Mouse (Mus musculus) T-helper 17 cell (primary cell): ENCODE results near the gene Rassf8.

Experiments used
- in situ Hi-C, 2 experiments: fragments of 300-600 bp; cut with MboI, MseI; formaldehyde crosslinking; loops; 1 replicate in 1 of 2; 2 replicates in 1 of 2; pipeline ENCODE4 v1.15.1; 2025; ENCODE audit warnings: high pct_unique_total_duplicates in 2 of 2

The Rassf8 gene

GRCm38 (mm10) chr6:145746132-145746849 is at the start of gene Rassf8:
Rassf8 (plus strand) TSS chr6:145746748.
- in situ Hi-C loops = loop anchor here in 1 of 2 experiments (10.0 kb wide), 1 partner anchor 621 kb away; no protein-coding TSS in a partner anchor

- in situ Hi-C loops = no loop called here
Measured at GRCm38 (mm10) chr6:145701021-145701540, 45.5 kb upstream of the Rassf8 start.

- in situ Hi-C loops = no loop called here
Measured at GRCm38 (mm10) chr6:145703667-145704066, 42.9 kb upstream of the Rassf8 start.

- in situ Hi-C loops = no loop called here
Measured at GRCm38 (mm10) chr6:145709956-145710720, 36.4 kb upstream of the Rassf8 start.

- in situ Hi-C loops = no loop called here
Measured at GRCm38 (mm10) chr6:145710797-145711196, 35.8 kb upstream of the Rassf8 start.

- in situ Hi-C loops = no loop called here
Measured at GRCm38 (mm10) chr6:145711320-145711719, 35.2 kb upstream of the Rassf8 start.

GRCm38 (mm10) chr6:145713241-145714114 is 33.1 kb upstream of the Rassf8 start:
- in situ Hi-C loops = no loop called here

GRCm38 (mm10) chr6:145714131-145714530 is 32.4 kb upstream of the Rassf8 start:
- in situ Hi-C loops = no loop called here

GRCm38 (mm10) chr6:145722596-145722995 is 24.0 kb upstream of the Rassf8 start:
- in situ Hi-C loops = loop anchor here in 1 of 2 experiments (10.0 kb wide), 1 partner anchor 58 kb away; no protein-coding TSS in a partner anchor

- in situ Hi-C loops = loop anchor here in 1 of 2 experiments (10.0 kb wide), 1 partner anchor 58 kb away; no protein-coding TSS in a partner anchor
Measured at GRCm38 (mm10) chr6:145723131-145723863, 23.3 kb upstream of the Rassf8 start.

GRCm38 (mm10) chr6:145725849-145726248 is 20.7 kb upstream of the Rassf8 start:
- in situ Hi-C loops = loop anchor here in 1 of 2 experiments (10.0 kb wide), 1 partner anchor 61 kb away; no protein-coding TSS in a partner anchor

GRCm38 (mm10) chr6:145726986-145727385 is 19.6 kb upstream of the Rassf8 start:
- in situ Hi-C loops = loop anchor here in 1 of 2 experiments (10.0 kb wide), 1 partner anchor 62 kb away; no protein-coding TSS in a partner anchor

- in situ Hi-C loops = no loop called here
Measured at GRCm38 (mm10) chr6:145732868-145733267, 13.7 kb upstream of the Rassf8 start.

GRCm38 (mm10) chr6:145733276-145733675 is 13.3 kb upstream of the Rassf8 start:
- in situ Hi-C loops = no loop called here

GRCm38 (mm10) chr6:145733911-145734310 is 12.6 kb upstream of the Rassf8 start:
- in situ Hi-C loops = no loop called here

GRCm38 (mm10) chr6:145736099-145736498 is 10.4 kb upstream of the Rassf8 start:
- in situ Hi-C loops = no loop called here

GRCm38 (mm10) chr6:145739231-145739630 is 7.3 kb upstream of the Rassf8 start:
- in situ Hi-C loops = no loop called here

- in situ Hi-C loops = loop anchor here in 1 of 2 experiments (10.0 kb wide), 1 partner anchor 615 kb away; no protein-coding TSS in a partner anchor
Measured at GRCm38 (mm10) chr6:145740011-145740410, 6.5 kb upstream of the Rassf8 start.

- in situ Hi-C loops = loop anchor here in 1 of 2 experiments (10.0 kb wide), 1 partner anchor 620 kb away; no protein-coding TSS in a partner anchor
Measured at GRCm38 (mm10) chr6:145745291-145745690, 1.3 kb upstream of the Rassf8 start.
